Mouse (Mus musculus): ENCODE measurements around the gene Mrgprb3. TPM values are rescaled to one million over a fixed set of nuclear protein-coding genes. Genes with fewer than 3 reads are reported as not detected.

Mrgprb3 gene
- not detected in 2 replicates for total RNA-seq (2014; fragmentation: Nextera tagmentation)
- not detected in 2 replicates for total RNA-seq (2017)
- not detected in 2 replicates for polyA plus RNA-seq (2012)

GRCm38 (mm10) chr7:48643711-48644110, at the start of gene Mrgprb3:
Mrgprb3 (minus strand) TSS chr7:48643811.
- no peaks in the 10 kb centered on the region for H3K4me1 ChIP-seq (ENCODE audit: insufficient read depth, low read depth, low read length)
- H3K4me3 ChIP-seq (ENCODE audit: low read depth, low read length), result no peak within 1 kb of the TSS
- DNase-seq (ENCODE audit: low spot score) (no peak), ATAC-seq (ENCODE audit: extremely low read depth, insufficient number of reproducible peaks, low FRiP score, poor library complexity, severe bottlenecking) (no peak)
- H3K27me3 ChIP-seq (ENCODE audit: insufficient read depth, low read length), result no peaks in the 10 kb centered on the region
- TF ChIP-seq GATA1 (IDR thresholded peaks at IDR 0.05; ENCODE audit: borderline replicate concordance, low read length) (no peak), CTCF (IDR thresholded peaks at IDR 0.05; ENCODE audit: low read depth, low read length) (no peak), POLR2AphosphoS5 (IDR thresholded peaks at IDR 0.05; ENCODE audit: insufficient replicate concordance, low read depth, low read length) (no peak), GATA2 (IDR thresholded peaks at IDR 0.05; ENCODE audit: borderline replicate concordance, low read depth, low read length) (no peak), TAL1 (conservative IDR thresholded peaks at IDR 0.05; ENCODE audit: low read depth, low read length) (no peak)
- no peaks in the 10 kb centered on the region for H3K36me3 ChIP-seq (replicated peaks)
- H3K9me3 ChIP-seq (replicated peaks), result peaks cover 4% of the 10 kb centered on the region

Other genes with a start within 250 kb of the Mrgprb3 start
- gene Mrgprb1, start 187.5 kb downstream of the Mrgprb3 start, total RNA-seq (2014; fragmentation: Nextera tagmentation), result not detected in 2 replicates
- 0.11 and 0.23 TPM in 2 replicates for gene Mrgprb1, start 187.5 kb downstream of the Mrgprb3 start, total RNA-seq (2017)
- gene Mrgprb1, start 187.5 kb downstream of the Mrgprb3 start, polyA plus RNA-seq (2012), result not detected in 2 replicates
- gene Mrgprx2, start 144.5 kb downstream of the Mrgprb3 start, total RNA-seq (2014; fragmentation: Nextera tagmentation), result not detected in 2 replicates
- gene Mrgprx2, start 144.5 kb downstream of the Mrgprb3 start, total RNA-seq (2017), result 0.06 and 0.16 TPM in 2 replicates
- gene Mrgprx2, start 144.5 kb downstream of the Mrgprb3 start, polyA plus RNA-seq (2012), result not detected in 2 replicates
- not detected in 2 replicates for gene Mrgprb2, start 85.7 kb downstream of the Mrgprb3 start, total RNA-seq (2014; fragmentation: Nextera tagmentation)
- gene Mrgprb2, start 85.7 kb downstream of the Mrgprb3 start, total RNA-seq (2017), result 0.06 and 0.33 TPM in 2 replicates
- not detected in 2 replicates for gene Mrgprb2, start 85.7 kb downstream of the Mrgprb3 start, polyA plus RNA-seq (2012)
- gene Zdhhc13, start 145.2 kb upstream of the Mrgprb3 start, total RNA-seq (2014; fragmentation: Nextera tagmentation), result 35.2 and 37.5 TPM in 2 replicates
- 28.5 and 31.0 TPM in 2 replicates for gene Zdhhc13, start 145.2 kb upstream of the Mrgprb3 start, total RNA-seq (2017)
- 4.1 and 6.5 TPM in 2 replicates for gene Zdhhc13, start 145.2 kb upstream of the Mrgprb3 start, polyA plus RNA-seq (2012)
- gene Csrp3, start 204.2 kb upstream of the Mrgprb3 start, total RNA-seq (2014; fragmentation: Nextera tagmentation), result not detected in 2 replicates
- gene Csrp3, start 204.2 kb upstream of the Mrgprb3 start, total RNA-seq (2017), result 0.23 TPM in 1 of 2 replicates, not detected in the other
- gene Csrp3, start 204.2 kb upstream of the Mrgprb3 start, polyA plus RNA-seq (2012), result not detected in 2 replicates
- 111 and 133 TPM in 2 replicates for gene E2f8, start 237.8 kb upstream of the Mrgprb3 start, total RNA-seq (2014; fragmentation: Nextera tagmentation)
- gene E2f8, start 237.8 kb upstream of the Mrgprb3 start, total RNA-seq (2017), result 21.8 and 25.0 TPM in 2 replicates
- gene E2f8, start 237.8 kb upstream of the Mrgprb3 start, polyA plus RNA-seq (2012), result 29.1 and 35.0 TPM in 2 replicates